Mouse (Mus musculus): Measurements from ENCODE around the gene Gm17018. TPM values are rescaled to one million over a fixed set of nuclear protein-coding genes. Genes with fewer than 3 reads are reported as not detected.
A peak's percentile ranks its signal among the peaks of the same experiment; 100 is the strongest.

Gm17018 gene
- polyA plus RNA-seq, 1 experiment from 2014 or later: 85.7 TPM

- H3K4me1 ChIP-seq (ENCODE audit: control insufficient read depth, insufficient read depth, low read depth, low read length): peaks cover 8% of the 10 kb centered on the region; the same call in 1 of the 2 replicates
- no peaks in the 10 kb centered on the region; the same call in 1 of the 2 replicates for H3K27me3 ChIP-seq (replicated peaks; ENCODE audit: control insufficient read depth, insufficient read depth, low read length)
- peaks cover 16% of the 10 kb centered on the region for H3K36me3 ChIP-seq (ENCODE audit: control insufficient read depth, insufficient read depth, low read length)
- no peak overlapping the region for H3K27ac ChIP-seq (ENCODE audit: low read depth, low read length)
- no peak overlapping the region for H3K4me3 ChIP-seq (ENCODE audit: low read length)
- ATAC-seq: peak; percentile 40; the same call in 1 of the 2 replicates
- no peaks in the 10 kb centered on the region for H3K9me3 ChIP-seq (ENCODE audit: control insufficient read depth, low read length)
- H3K4me2 ChIP-seq (ENCODE audit: low read length): no peak overlapping the region
- 27% methylated on average over 9 of the region's 12 CpGs for WGBS
- H3K9ac ChIP-seq (ENCODE audit: low read depth, low read length): no peak overlapping the region
These were observed 19.8 kb downstream of the Gm17018 start for GRCm38 (mm10) chr19:45580235-45580634.

DNA sequence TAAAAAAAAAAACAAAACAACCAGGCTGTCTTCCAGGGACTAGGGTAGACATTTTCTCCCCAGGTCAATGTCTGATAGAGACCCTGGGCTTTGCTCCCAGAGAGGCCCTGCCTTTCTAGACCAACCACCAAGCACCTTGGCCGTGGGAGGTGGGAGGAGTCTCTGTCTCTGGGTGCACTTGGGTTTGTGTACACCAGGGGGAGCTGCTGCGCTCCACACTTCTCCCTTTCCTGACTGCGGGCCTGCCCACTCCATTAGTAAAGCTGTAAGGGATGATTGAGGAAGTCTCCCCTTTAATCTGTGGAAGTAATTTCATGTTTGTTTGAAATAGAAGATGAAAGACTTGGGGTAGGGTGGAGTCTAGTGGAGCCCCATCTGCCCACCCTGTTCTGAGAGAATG is 20.8 kb downstream of the Gm17018 start:
- Histone ChIP-seq H3K4me2 (ENCODE audit: low read length) (no peak overlapping the region), H3K4me3 (ENCODE audit: low read length) (no peak overlapping the region), H3K4me1 (ENCODE audit: control insufficient read depth, insufficient read depth, low read depth, low read length) (peaks cover 8% of the 10 kb centered on the region; the same call in 1 of the 2 replicates), H3K27ac (ENCODE audit: low read depth, low read length) (no peak overlapping the region), H3K27me3 (replicated peaks; ENCODE audit: control insufficient read depth, insufficient read depth, low read length) (no peaks in the 10 kb centered on the region; the same call in 1 of the 2 replicates), H3K9ac (ENCODE audit: low read depth, low read length) (no peak overlapping the region), H3K36me3 (ENCODE audit: control insufficient read depth, insufficient read depth, low read length) (peaks cover 16% of the 10 kb centered on the region), H3K9me3 (ENCODE audit: control insufficient read depth, low read length) (no peaks in the 10 kb centered on the region)
- no peak for ATAC-seq
- 73% methylated on average over 3 of the region's 3 CpGs for WGBS

- 10% methylated on average over 8 of the region's 8 CpGs for WGBS
- no peak overlapping the region for H3K4me2 ChIP-seq (ENCODE audit: low read length)
- H3K4me1 ChIP-seq (ENCODE audit: control insufficient read depth, insufficient read depth, low read depth, low read length): peaks cover 8% of the 10 kb centered on the region; the same call in 1 of the 2 replicates
- H3K9ac ChIP-seq (ENCODE audit: low read depth, low read length): no peak overlapping the region
- ATAC-seq: no peak
- H3K27ac ChIP-seq (ENCODE audit: low read depth, low read length): peak overlapping the region; percentile 31; the same call in 1 of the 2 replicates
- peaks cover 15% of the 10 kb centered on the region for H3K36me3 ChIP-seq (ENCODE audit: control insufficient read depth, insufficient read depth, low read length)
- no peaks in the 10 kb centered on the region; the same call in 1 of the 2 replicates for H3K27me3 ChIP-seq (replicated peaks; ENCODE audit: control insufficient read depth, insufficient read depth, low read length)
- no peak overlapping the region for H3K4me3 ChIP-seq (ENCODE audit: low read length)
- H3K9me3 ChIP-seq (ENCODE audit: control insufficient read depth, low read length): no peaks in the 10 kb centered on the region
These were observed 21.7 kb downstream of the Gm17018 start for GRCm38 (mm10) chr19:45582161-45582560.

DNA sequence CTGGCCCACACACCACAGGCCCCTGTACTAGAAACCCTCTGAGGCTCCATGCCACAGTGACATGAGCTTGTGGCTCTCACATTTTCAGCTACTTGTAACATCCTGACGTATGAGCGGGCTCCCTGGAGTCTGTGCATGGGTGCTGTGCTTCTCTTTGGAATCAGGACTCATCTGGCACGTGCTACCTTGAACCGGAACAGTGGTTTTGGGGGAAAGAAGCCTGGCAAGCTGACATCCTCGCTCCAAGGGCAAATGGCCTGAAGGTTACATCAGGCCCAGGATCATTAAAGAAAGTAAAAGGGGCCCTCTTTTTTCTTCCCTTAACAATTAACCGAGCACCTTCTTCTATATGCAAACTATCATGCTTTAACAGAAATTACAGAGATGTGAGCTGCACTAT is 22.7 kb downstream of the Gm17018 start:
- Histone ChIP-seq H3K27me3 (replicated peaks; ENCODE audit: control insufficient read depth, insufficient read depth, low read length) (no peaks in the 10 kb centered on the region), H3K9ac (ENCODE audit: low read depth, low read length) (no peak overlapping the region), H3K36me3 (ENCODE audit: control insufficient read depth, insufficient read depth, low read length) (peaks cover 7% of the 10 kb centered on the region), H3K9me3 (ENCODE audit: control insufficient read depth, low read length) (no peaks in the 10 kb centered on the region), H3K27ac (ENCODE audit: low read depth, low read length) (no peak overlapping the region), H3K4me2 (ENCODE audit: low read length) (no peak overlapping the region), H3K4me3 (ENCODE audit: low read length) (no peak overlapping the region), H3K4me1 (ENCODE audit: control insufficient read depth, insufficient read depth, low read depth, low read length) (peaks cover 8% of the 10 kb centered on the region; the same call in 1 of the 2 replicates)
- 86% methylated on average over 6 of the region's 6 CpGs for WGBS
- no peak for ATAC-seq

- no peak overlapping the region for H3K27ac ChIP-seq (ENCODE audit: low read depth, low read length)
- 75% methylated on average over 9 of the region's 9 CpGs for WGBS
- ATAC-seq: no peak
These were observed 24.6 kb downstream of the Gm17018 start for GRCm38 (mm10) chr19:45584856-45585620.

DNA sequence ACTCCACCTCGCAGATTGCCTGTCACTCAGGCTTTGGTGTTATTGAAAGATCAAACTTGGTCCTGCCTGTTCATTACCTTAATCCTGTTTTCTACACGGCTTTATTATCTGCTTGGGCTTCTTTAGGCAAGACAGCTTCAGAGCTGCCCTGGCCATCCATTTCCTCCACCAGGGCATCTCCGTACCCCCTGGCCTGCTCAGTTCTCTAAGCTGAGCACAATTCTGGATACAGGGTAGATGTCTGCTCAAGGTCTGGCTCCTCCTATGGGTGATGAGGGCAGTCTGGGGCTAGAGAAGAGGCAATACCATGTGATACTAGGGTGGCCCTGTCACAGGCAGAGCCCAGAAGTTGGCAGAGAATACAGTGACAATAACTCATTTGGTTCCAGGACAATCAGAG is 26.4 kb downstream of the Gm17018 start:
- Histone ChIP-seq H3K36me3 (ENCODE audit: control insufficient read depth, insufficient read depth, low read length) (no peaks in the 10 kb centered on the region), H3K4me1 (ENCODE audit: control insufficient read depth, insufficient read depth, low read depth, low read length) (peaks cover 5% of the 10 kb centered on the region; the same call in 1 of the 2 replicates), H3K27ac (ENCODE audit: low read depth, low read length) (no peak overlapping the region), H3K9me3 (ENCODE audit: control insufficient read depth, low read length) (no peaks in the 10 kb centered on the region), H3K4me2 (ENCODE audit: low read length) (no peak overlapping the region), H3K4me3 (ENCODE audit: low read length) (no peak overlapping the region), H3K27me3 (replicated peaks; ENCODE audit: control insufficient read depth, insufficient read depth, low read length) (no peaks in the 10 kb centered on the region), H3K9ac (ENCODE audit: low read depth, low read length) (no peak overlapping the region)
- WGBS: 78% methylated on average over 3 of the region's 3 CpGs
- ATAC-seq: no peak

More at GRCm38 (mm10) chr19:45584856-45585620, 24.6 kb downstream of the Gm17018 start:
- H3K9me3 ChIP-seq (ENCODE audit: control insufficient read depth, low read length): no peaks in the 10 kb centered on the region
- H3K27me3 ChIP-seq (replicated peaks; ENCODE audit: control insufficient read depth, insufficient read depth, low read length): no peaks in the 10 kb centered on the region
- no peak overlapping the region for H3K9ac ChIP-seq (ENCODE audit: low read depth, low read length)
- no peaks in the 10 kb centered on the region for H3K36me3 ChIP-seq (ENCODE audit: control insufficient read depth, insufficient read depth, low read length)
- H3K4me3 ChIP-seq (ENCODE audit: low read length): no peak overlapping the region
- H3K4me2 ChIP-seq (ENCODE audit: low read length): no peak overlapping the region
- peaks cover 5% of the 10 kb centered on the region; the same call in 1 of the 2 replicates for H3K4me1 ChIP-seq (ENCODE audit: control insufficient read depth, insufficient read depth, low read depth, low read length)

DNA sequence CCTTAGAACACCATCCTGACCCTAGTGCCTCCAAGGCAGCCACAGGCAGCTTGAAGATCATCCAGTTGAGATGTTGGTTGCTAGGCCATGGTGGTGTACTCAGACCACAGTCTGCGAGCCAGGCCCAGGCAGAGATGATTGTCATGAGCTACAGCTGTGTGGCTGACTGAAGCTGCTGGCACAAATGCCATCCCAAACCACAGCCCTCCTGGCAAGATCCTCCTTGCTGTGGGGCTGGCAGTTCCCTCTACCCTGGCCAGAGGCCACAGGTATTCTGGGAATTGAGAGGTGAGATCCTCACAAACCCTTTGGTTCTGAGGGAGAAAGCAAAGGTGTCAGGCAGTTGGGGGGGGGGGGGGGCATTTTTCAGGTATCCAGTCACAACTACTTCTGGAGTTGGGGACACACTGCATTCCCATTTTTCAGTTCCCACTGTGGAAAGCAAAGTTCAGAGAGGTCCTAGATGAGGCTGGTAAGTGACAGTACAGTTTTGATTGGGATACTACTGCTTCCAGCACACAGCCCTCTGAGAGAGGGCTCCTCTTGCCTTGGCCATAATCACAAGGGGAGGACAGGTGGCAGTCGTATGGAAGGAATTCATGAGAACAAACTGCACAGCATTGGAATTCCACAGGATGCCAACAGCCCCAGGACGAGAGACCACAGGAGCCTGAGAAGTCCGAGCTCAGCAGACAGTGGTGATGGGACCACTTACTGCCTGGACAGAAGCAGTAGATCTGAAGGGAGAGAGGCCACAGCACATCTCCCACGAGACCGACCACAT is 27.3 kb downstream of the Gm17018 start:
- Histone ChIP-seq H3K9ac (ENCODE audit: low read depth, low read length) (no peak overlapping the region), H3K4me3 (ENCODE audit: low read length) (no peak overlapping the region), H3K9me3 (ENCODE audit: control insufficient read depth, low read length) (no peaks in the 10 kb centered on the region), H3K4me2 (ENCODE audit: low read length) (no peak overlapping the region), H3K4me1 (ENCODE audit: control insufficient read depth, insufficient read depth, low read depth, low read length) (0 out of 2 replicates have a peak, but pooled peaks cover 3% of the 10 kb centered on the region), H3K27ac (ENCODE audit: low read depth, low read length) (no peak overlapping the region), H3K36me3 (ENCODE audit: control insufficient read depth, insufficient read depth, low read length) (no peaks in the 10 kb centered on the region), H3K27me3 (replicated peaks; ENCODE audit: control insufficient read depth, insufficient read depth, low read length) (no peaks in the 10 kb centered on the region)
- ATAC-seq: no peak
- 91% methylated on average over 6 of the region's 6 CpGs for WGBS

- no peak overlapping the region for H3K4me2 ChIP-seq (ENCODE audit: low read length)
- H3K27me3 ChIP-seq (replicated peaks; ENCODE audit: control insufficient read depth, insufficient read depth, low read length): no peaks in the 10 kb centered on the region
- H3K4me1 ChIP-seq (ENCODE audit: control insufficient read depth, insufficient read depth, low read depth, low read length): 0 out of 2 replicates have a peak, but pooled peaks cover 3% of the 10 kb centered on the region
- WGBS: 84% methylated on average over 6 of the region's 6 CpGs
- no peak overlapping the region for H3K4me3 ChIP-seq (ENCODE audit: low read length)
- no peaks in the 10 kb centered on the region for H3K36me3 ChIP-seq (ENCODE audit: control insufficient read depth, insufficient read depth, low read length)
- H3K9ac ChIP-seq (ENCODE audit: low read depth, low read length): no peak overlapping the region
- no peak for ATAC-seq
- H3K27ac ChIP-seq (ENCODE audit: low read depth, low read length): no peak overlapping the region
- H3K9me3 ChIP-seq (ENCODE audit: control insufficient read depth, low read length): no peaks in the 10 kb centered on the region
These were observed 29.3 kb downstream of the Gm17018 start for GRCm38 (mm10) chr19:45589761-45590160.

GRCm38 (mm10) chr19:45591704-45592103 is 31.3 kb downstream of the Gm17018 start:
- no peak for ATAC-seq
- Histone ChIP-seq H3K9me3 (ENCODE audit: control insufficient read depth, low read length) (no peaks in the 10 kb centered on the region), H3K4me3 (ENCODE audit: low read length) (no peak overlapping the region), H3K27ac (ENCODE audit: low read depth, low read length) (no peak overlapping the region), H3K36me3 (ENCODE audit: control insufficient read depth, insufficient read depth, low read length) (no peaks in the 10 kb centered on the region), H3K4me1 (ENCODE audit: control insufficient read depth, insufficient read depth, low read depth, low read length) (peaks cover 12% of the 10 kb centered on the region), H3K27me3 (replicated peaks; ENCODE audit: control insufficient read depth, insufficient read depth, low read length) (no peaks in the 10 kb centered on the region), H3K4me2 (ENCODE audit: low read length) (no peak overlapping the region), H3K9ac (ENCODE audit: low read depth, low read length) (no peak overlapping the region)
- 76% methylated on average over 7 of the region's 7 CpGs for WGBS

Measured in hindbrain, embryonic 16.5 days (tissue).